Mouse (Mus musculus) kidney, embryonic 15.5 days (tissue): Measurements from ENCODE around the gene Nudt21. TPM values are rescaled to one million over a fixed set of nuclear protein-coding genes. Genes with fewer than 3 reads are reported as not detected.

Source experiments
- ATAC-seq: fragments of 200-750 bp; cut with Nextera tagmentation; replicated peaks from 2 replicates; pipeline ENCODE4 v1.8.0; 2017; ENCODE audit warnings: moderate TSS enrichment; ENCODE audit not compliant: low FRiP score
- H3K27ac ChIP-seq: fragments of 300-500 bp; sonication (generic); 2 replicates; pipeline ENCODE4 v1.5.1; 2015; ENCODE audit warnings: mild to moderate bottlenecking, inconsistent platforms
- H3K27me3 ChIP-seq: fragments of 300-500 bp; sonication (generic); 2 replicates; pipeline ENCODE4 v1.6.1; 2015; ENCODE audit warnings: inconsistent platforms
- H3K36me3 ChIP-seq: fragments of 300-500 bp; sonication (generic); 2 replicates; pipeline ENCODE4 v1.6.1; 2015; ENCODE audit warnings: inconsistent platforms
- H3K4me1 ChIP-seq: fragments of 300-500 bp; sonication (generic); 2 replicates; pipeline ENCODE4 v1.6.1; 2015; ENCODE audit warnings: inconsistent platforms
- H3K4me2 ChIP-seq: fragments of 300-500 bp; sonication (generic); 2 replicates; pipeline ENCODE4 v1.6.1; 2015; ENCODE audit warnings: moderate library complexity, mild to moderate bottlenecking, inconsistent platforms
- H3K4me3 ChIP-seq: fragments of 300-500 bp; sonication (generic); replicated peaks from 2 replicates; pipeline ENCODE4 v1.5.1; 2015; ENCODE audit warnings: mild to moderate bottlenecking, inconsistent platforms
- H3K9ac ChIP-seq: fragments of 300-500 bp; sonication (generic); 2 replicates; pipeline ENCODE4 v1.6.1; 2015; ENCODE audit warnings: mild to moderate bottlenecking, inconsistent platforms
- H3K9me3 ChIP-seq: fragments of 300-500 bp; sonication (generic); replicated peaks from 2 replicates; pipeline ENCODE4 v1.6.1; 2016; ENCODE audit warnings: inconsistent platforms
- WGBS: fragments of 180-500 bp; shearing (Covaris S2); methylation state at CpG from one replicate; pipeline ENCODE4 v1.1.7; 2015; ENCODE audit warnings: mixed read lengths; 5-methylcytosine and 5-hydroxymethylcytosine counted together
- polyA plus RNA-seq: library from polyadenylated mRNA; unstranded; fragments of >200 nt; fragmentation: Nextera tagmentation; extraction: Ambion mirVana; gene quantifications from 2 replicates; pipeline ENCODE4 v1.2.1, GENCODE M21; 2015

The Nudt21 gene
- polyA plus RNA-seq, 1 experiment from 2014 or later = 120 TPM

GRCm38 (mm10) chr8:94029701-94030100 lies 7.1 kb downstream of the Nudt21 start:
- Histone ChIP-seq H3K4me1 (peaks cover 7% of the 10 kb centered on the region), H3K4me3 (no peak overlapping the region), H3K4me2 (no peak overlapping the region), H3K9me3 (no peaks in the 10 kb centered on the region), H3K9ac (no peak overlapping the region), H3K27me3 (no peaks in the 10 kb centered on the region), H3K36me3 (peaks cover 69% of the 10 kb centered on the region), H3K27ac (no peak overlapping the region)
- WGBS = 87% methylated on average over 9 of the region's 9 CpGs
- ATAC-seq = no peak

- H3K36me3 ChIP-seq = peaks cover 85% of the 10 kb centered on the region
- ATAC-seq = no peak
- no peak overlapping the region for H3K9ac ChIP-seq
- H3K4me1 ChIP-seq = no peaks in the 10 kb centered on the region
- H3K4me2 ChIP-seq = no peak overlapping the region
- H3K27ac ChIP-seq = no peak overlapping the region
- WGBS = 97% methylated on average over 6 of the region's 6 CpGs
- H3K27me3 ChIP-seq = no peaks in the 10 kb centered on the region
- H3K4me3 ChIP-seq = no peak overlapping the region
- no peaks in the 10 kb centered on the region for H3K9me3 ChIP-seq
Measured at GRCm38 (mm10) chr8:94023916-94024315, 12.9 kb downstream of the Nudt21 start.

- H3K9ac ChIP-seq = peak overlapping the region; percentile 99
- WGBS = 29% methylated on average over 7 of the region's 7 CpGs
- peak overlapping the region; percentile 92 for H3K4me2 ChIP-seq
- peak overlapping the region; percentile 98 for H3K4me3 ChIP-seq
- peak overlapping the region; percentile 94 for H3K27ac ChIP-seq
- H3K27me3 ChIP-seq = no peaks in the 10 kb centered on the region
- ATAC-seq = no peak
- no peaks in the 10 kb centered on the region for H3K9me3 ChIP-seq
- H3K36me3 ChIP-seq = peaks cover 9% of the 10 kb centered on the region
- H3K4me1 ChIP-seq = peaks cover 37% of the 10 kb centered on the region
Measured at GRCm38 (mm10) chr8:94013026-94013612, 23.7 kb downstream of the Nudt21 start.

- H3K4me2 ChIP-seq = peak within 1 kb of the TSS; percentile 92
- H3K27me3 ChIP-seq = no peaks in the 10 kb centered on the region
- no peaks in the 10 kb centered on the region for H3K9me3 ChIP-seq
- WGBS = under 1% methylated on average over 108 of the region's 130 CpGs
- ATAC-seq = peak; percentile 95
- peak within 1 kb of the TSS; percentile 99 for H3K9ac ChIP-seq
- peaks cover 38% of the 10 kb centered on the region for H3K4me1 ChIP-seq
- H3K27ac ChIP-seq = peak within 1 kb of the TSS; percentile 94
- peak within 1 kb of the TSS; percentile 98 for H3K4me3 ChIP-seq
- peaks cover 7% of the 10 kb centered on the region; the same call in 1 of the 2 replicates for H3K36me3 ChIP-seq
Measured at GRCm38 (mm10) chr8:94012013-94012951, 24.5 kb downstream of the Nudt21 start, which contains the start of gene Amfr. Gene Amfr, minus strand, starts transcription at chr8:94012842.

GRCm38 (mm10) chr8:94011076-94012012 lies 25.5 kb downstream of the Nudt21 start:
- H3K9me3 ChIP-seq = no peaks in the 10 kb centered on the region
- ATAC-seq = no peak
- WGBS = 3% methylated on average over 48 of the region's 48 CpGs

GRCm38 (mm10) chr8:94010101-94010705 lies 26.6 kb downstream of the Nudt21 start:
- Histone ChIP-seq H3K27me3 (no peaks in the 10 kb centered on the region), H3K4me3 (no peak overlapping the region), H3K36me3 (peaks cover 7% of the 10 kb centered on the region; the same call in 1 of the 2 replicates), H3K27ac (no peak overlapping the region), H3K9ac (no peak overlapping the region), H3K4me1 (peaks cover 38% of the 10 kb centered on the region), H3K9me3 (no peaks in the 10 kb centered on the region), H3K4me2 (peak overlapping the region; percentile 92)
- 78% methylated on average over 2 of the region's 2 CpGs for whole genome bisulfite sequencing
- no peak for ATAC-seq

More at GRCm38 (mm10) chr8:94011076-94012012, 25.5 kb downstream of the Nudt21 start:
- peaks cover 7% of the 10 kb centered on the region; the same call in 1 of the 2 replicates for H3K36me3 ChIP-seq
- H3K4me1 ChIP-seq = peaks cover 38% of the 10 kb centered on the region
- H3K27ac ChIP-seq = peak overlapping the region; percentile 94
- H3K27me3 ChIP-seq = no peaks in the 10 kb centered on the region
- H3K9ac ChIP-seq = peak overlapping the region; percentile 99
- H3K4me2 ChIP-seq = peak overlapping the region; percentile 92
- peak overlapping the region; percentile 98 for H3K4me3 ChIP-seq

- Histone ChIP-seq H3K4me1 (peaks cover 38% of the 10 kb centered on the region), H3K27me3 (no peaks in the 10 kb centered on the region), H3K27ac (no peak overlapping the region), H3K9ac (no peak overlapping the region), H3K9me3 (no peaks in the 10 kb centered on the region), H3K4me3 (no peak overlapping the region), H3K36me3 (peaks cover 13% of the 10 kb centered on the region), H3K4me2 (no peak overlapping the region)
- no peak for ATAC-seq
- WGBS = 48% methylated on average over 15 of the region's 15 CpGs
Measured at GRCm38 (mm10) chr8:94009243-94009845, 27.5 kb downstream of the Nudt21 start.

GRCm38 (mm10) chr8:94004139-94004538 lies 32.7 kb downstream of the Nudt21 start:
- peaks cover 49% of the 10 kb centered on the region for H3K36me3 ChIP-seq

GRCm38 (mm10) chr8:93998961-93999360 lies 37.9 kb downstream of the Nudt21 start:
- 89% methylated on average over 2 of the region's 2 CpGs for WGBS

More at GRCm38 (mm10) chr8:94004139-94004538, 32.7 kb downstream of the Nudt21 start:
- Histone ChIP-seq H3K27ac (no peak overlapping the region), H3K4me1 (peaks cover 8% of the 10 kb centered on the region), H3K27me3 (no peaks in the 10 kb centered on the region), H3K4me2 (no peak overlapping the region), H3K4me3 (no peak overlapping the region), H3K9me3 (no peaks in the 10 kb centered on the region), H3K9ac (no peak overlapping the region)
- WGBS = 92% methylated on average over 9 of the region's 9 CpGs
- ATAC-seq = no peak

GRCm38 (mm10) chr8:93989739-93990138 lies 47.1 kb downstream of the Nudt21 start:
- no peak overlapping the region for H3K9ac ChIP-seq
- H3K9me3 ChIP-seq = peaks cover 5% of the 10 kb centered on the region; the same call in 1 of the 2 replicates
- H3K4me3 ChIP-seq = no peak overlapping the region
- no peak for ATAC-seq
- no peak overlapping the region for H3K4me2 ChIP-seq
- no peaks in the 10 kb centered on the region for H3K4me1 ChIP-seq
- H3K27me3 ChIP-seq = no peaks in the 10 kb centered on the region
- WGBS = 96% methylated on average over 4 of the region's 4 CpGs
- no peak overlapping the region for H3K27ac ChIP-seq
- H3K36me3 ChIP-seq = peaks cover 69% of the 10 kb centered on the region

More at GRCm38 (mm10) chr8:93998961-93999360, 37.9 kb downstream of the Nudt21 start:
- Histone ChIP-seq H3K36me3 (peaks cover 66% of the 10 kb centered on the region), H3K4me2 (no peak overlapping the region), H3K27me3 (no peaks in the 10 kb centered on the region), H3K4me1 (no peaks in the 10 kb centered on the region), H3K27ac (no peak overlapping the region), H3K4me3 (no peak overlapping the region), H3K9ac (no peak overlapping the region), H3K9me3 (no peaks in the 10 kb centered on the region)
- no peak for ATAC-seq

- H3K27ac ChIP-seq = no peak overlapping the region
- no peaks in the 10 kb centered on the region for H3K27me3 ChIP-seq
- whole genome bisulfite sequencing = 90% methylated on average over 3 of the region's 3 CpGs
- no peak overlapping the region for H3K4me3 ChIP-seq
- no peak for ATAC-seq
- no peaks in the 10 kb centered on the region for H3K9me3 ChIP-seq
- H3K4me1 ChIP-seq = no peaks in the 10 kb centered on the region
- H3K9ac ChIP-seq = no peak overlapping the region
- H3K4me2 ChIP-seq = no peak overlapping the region
- H3K36me3 ChIP-seq = peaks cover 91% of the 10 kb centered on the region
Measured at GRCm38 (mm10) chr8:93984731-93985130, 52.1 kb downstream of the Nudt21 start.
